ENCODE assay signal across 19 mouse cellular contexts in genomic region chr17:83108151-83108550, GRCm38 (mm10).
A peak's percentile ranks its signal among the peaks of the same experiment; 100 is the strongest.
DNase-seq lines count a peak whose midpoint lies in the region; ATAC-seq and TF ChIP-seq lines count a peak whose summit lies in the region.
"Had no signal": no experiment of that assay in that cellular context is flagged by ENCODE, and none has a peak within 500 bp of the region (broad histone marks: within the 10 kb centered on the region; RNA-seq: fewer than 3 reads in every experiment).

No protein-coding gene starts in this region.

- no peak overlapping the region for H3K4me3 ChIP-seq in heart, embryonic 14.5 days (ENCODE audit: control insufficient read depth in 1 of 2, insufficient read depth in 1 of 2, low read depth in 1 of 2, low read length in 2 of 2)
- no peak overlapping the region for H3K4me3 ChIP-seq in liver, postnatal 0 days (ENCODE audit: low read depth, low read length)
- H3K4me3 ChIP-seq in embryonic facial prominence, embryonic 12.5 days: no peak overlapping the region
- no peak overlapping the region for H3K4me3 ChIP-seq in liver, embryonic 12.5 days
- H3K4me3 ChIP-seq: forebrain, embryonic 15.5 days; limb, embryonic 13.5 days; midbrain, embryonic 15.5 days had no signal

- no peak overlapping the region for H3K9ac ChIP-seq in heart, embryonic 14.5 days (ENCODE audit: low read length)
- no peak overlapping the region for H3K9ac ChIP-seq in liver, postnatal 0 days (replicated peaks)
- no peak overlapping the region for H3K9ac ChIP-seq in embryonic facial prominence, embryonic 12.5 days
- no peak overlapping the region for H3K9ac ChIP-seq in liver, embryonic 12.5 days
- H3K9ac ChIP-seq: forebrain, embryonic 15.5 days; limb, embryonic 13.5 days; midbrain, embryonic 15.5 days had no signal

- H3K9me3 ChIP-seq in heart, embryonic 14.5 days (ENCODE audit: control insufficient read depth, low read length): no peaks in the 10 kb centered on the region
- H3K9me3 ChIP-seq in liver, postnatal 0 days (ENCODE audit: low read length): no peaks in the 10 kb centered on the region
- H3K9me3 ChIP-seq in embryonic facial prominence, embryonic 12.5 days: no peaks in the 10 kb centered on the region
- H3K9me3 ChIP-seq in liver, embryonic 12.5 days (replicated peaks): no peaks in the 10 kb centered on the region
- H3K9me3 ChIP-seq: forebrain, embryonic 15.5 days; limb, embryonic 13.5 days; midbrain, embryonic 15.5 days had no signal

- intact Hi-C loops in heart, postnatal 36 days (cut with DNase I): loop anchor here (5.0 kb wide), 1 partner anchor 114 kb away; no protein-coding TSS in a partner anchor

- WGBS in heart, embryonic 14.5 days: 34% methylated on average over 10 of the region's 10 CpGs
- 62% methylated on average over 10 of the region's 10 CpGs for WGBS in liver, postnatal 0 days (ENCODE audit: insufficient replicate concordance)
- 52% methylated on average over 10 of the region's 10 CpGs for WGBS in embryonic facial prominence, embryonic 12.5 days
- WGBS in liver, embryonic 12.5 days (ENCODE audit: insufficient replicate concordance): 51% methylated on average over 10 of the region's 10 CpGs

- no peaks in the 10 kb centered on the region for H3K27me3 ChIP-seq in heart, embryonic 14.5 days (ENCODE audit: control insufficient read depth, insufficient read depth, low read length)
- no peaks in the 10 kb centered on the region for H3K27me3 ChIP-seq in liver, postnatal 0 days (ENCODE audit: insufficient read depth, low read length)
- H3K27me3 ChIP-seq in embryonic facial prominence, embryonic 12.5 days: peaks cover 11% of the 10 kb centered on the region
- no peaks in the 10 kb centered on the region for H3K27me3 ChIP-seq in liver, embryonic 12.5 days (replicated peaks)
- H3K27me3 ChIP-seq: forebrain, embryonic 15.5 days; midbrain, embryonic 15.5 days had no signal

- H3K27ac ChIP-seq in heart, embryonic 14.5 days (replicated peaks in 1 of 2; ENCODE audit: control insufficient read depth in 1 of 2, insufficient read depth in 1 of 2, low read depth in 2 of 2, low read length in 2 of 2): no peak overlapping the region
- no peak overlapping the region for H3K27ac ChIP-seq in liver, postnatal 0 days (ENCODE audit: low read depth)
- H3K27ac ChIP-seq in embryonic facial prominence, embryonic 12.5 days: no peak overlapping the region
- no peak overlapping the region for H3K27ac ChIP-seq in liver, embryonic 12.5 days
- H3K27ac ChIP-seq: forebrain, embryonic 15.5 days; hindbrain, postnatal 0 days; limb, embryonic 13.5 days; midbrain, embryonic 15.5 days had no signal

- no peak overlapping the region for H3K4me2 ChIP-seq in heart, embryonic 14.5 days (ENCODE audit: low read length)
- no peak overlapping the region for H3K4me2 ChIP-seq in liver, postnatal 0 days (ENCODE audit: low read depth, low read length)
- no peak overlapping the region for H3K4me2 ChIP-seq in embryonic facial prominence, embryonic 12.5 days (replicated peaks)
- no peak overlapping the region for H3K4me2 ChIP-seq in liver, embryonic 12.5 days
- H3K4me2 ChIP-seq: forebrain, embryonic 15.5 days; limb, embryonic 13.5 days; midbrain, embryonic 15.5 days had no signal

- TF ChIP-seq EP300 in liver, postnatal 0 days (IDR thresholded peaks at IDR 0.05; ENCODE audit: low read depth): no peak

- ATAC-seq in heart, embryonic 14.5 days (ENCODE audit: insufficient number of reproducible peaks, insufficient read depth, low FRiP score, low read depth): peak; percentile 47; the same call in 1 of the 2 replicates
- no peak for ATAC-seq in liver, postnatal 0 days
- 0 out of 2 replicates have a peak, but pooled peaks have one; percentile 56 for ATAC-seq in embryonic facial prominence, embryonic 12.5 days (ENCODE audit: insufficient number of reproducible peaks, insufficient read depth, low FRiP score, low TSS enrichment)
- 0 out of 2 replicates have a peak, but pooled peaks have one; percentile 21 for ATAC-seq in liver, embryonic 12.5 days
- ATAC-seq: forebrain, embryonic 15.5 days; hindbrain, postnatal 0 days; midbrain, embryonic 15.5 days had no signal

- H3K4me1 ChIP-seq in heart, embryonic 14.5 days (ENCODE audit: control insufficient read depth in 2 of 2, insufficient read depth in 2 of 2, low read length in 2 of 2): peaks cover 21 to 32% of the 10 kb centered on the region in 2 experiments
- no peaks in the 10 kb centered on the region for H3K4me1 ChIP-seq in liver, postnatal 0 days (ENCODE audit: insufficient read depth)
- H3K4me1 ChIP-seq in embryonic facial prominence, embryonic 12.5 days: peaks cover 29% of the 10 kb centered on the region
- peaks cover 9% of the 10 kb centered on the region for H3K4me1 ChIP-seq in liver, embryonic 12.5 days
- H3K4me1 ChIP-seq: midbrain, embryonic 15.5 days had no signal

- no peak for TF ChIP-seq CTCF in liver, postnatal 0 days (IDR thresholded peaks at IDR 0.05; ENCODE audit: low read depth)

- no peak for DNase-seq in heart, postnatal 36 days
- peak; percentile 20 for DNase-seq in liver
- no peak for DNase-seq in liver, postnatal 0 days
- DNase-seq in cerebellum, adult 11-12 months: no peak
- DNase-seq in right cerebral cortex, adult 18-20 months: no peak
- DNase-seq: cerebellum, postnatal 25 days; gastrocnemius, postnatal 36 days; kidney, postnatal 14 days; layer of hippocampus, adult 9-11 months; lung, adult 2 months; right cerebral cortex, postnatal 14 days; thymus, postnatal 4 days had no signal

- no peaks in the 10 kb centered on the region for H3K36me3 ChIP-seq in heart, embryonic 14.5 days (ENCODE audit: control insufficient read depth, insufficient read depth, low read length)
- no peaks in the 10 kb centered on the region for H3K36me3 ChIP-seq in liver, postnatal 0 days (replicated peaks; ENCODE audit: insufficient read depth, low read length)
- H3K36me3 ChIP-seq in embryonic facial prominence, embryonic 12.5 days: no peaks in the 10 kb centered on the region
- H3K36me3 ChIP-seq in liver, embryonic 12.5 days: no peaks in the 10 kb centered on the region
- H3K36me3 ChIP-seq: forebrain, embryonic 15.5 days; limb, embryonic 13.5 days; midbrain, embryonic 15.5 days had no signal
